Mouse (Mus musculus): ENCODE measurements at regions not wholly inside any gene's neighbourhood (a gene's known extent, or its start where the extent isn't known, plus 50 kb on each side); places are given as distances from the start of the nearest gene placed in this dataset.

DNA sequence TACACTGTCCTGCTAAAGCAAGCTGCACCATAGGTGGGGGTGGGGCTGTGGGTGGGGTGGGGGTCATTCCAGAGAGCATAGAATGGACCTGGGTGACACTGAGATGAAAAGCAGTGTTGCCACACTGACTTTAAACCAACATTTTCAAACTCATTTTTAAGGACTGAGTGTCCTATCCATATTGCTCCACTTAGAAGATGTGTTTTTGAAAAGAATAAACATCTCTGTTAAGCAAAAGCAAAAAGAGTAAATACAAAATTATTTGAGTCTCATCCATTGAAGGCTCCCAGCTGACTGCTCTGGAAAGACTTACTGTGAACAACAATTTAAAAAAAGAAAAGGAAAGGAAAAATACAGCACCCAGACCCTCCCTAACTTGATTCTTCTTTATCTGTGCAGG lies 202.3 kb upstream of the Usp24 start:
- TF ChIP-seq ZC3H11A (IDR thresholded peaks at IDR 0.05; ENCODE audit: borderline replicate concordance, low read depth, low read length) = no peak
- TF ChIP-seq MAFK (IDR thresholded peaks at IDR 0.05; ENCODE audit: insufficient read depth, low read depth, low read length) = no peak
